Mouse (Mus musculus): ENCODE measurements around the gene Ifnb1.
"Not testable (repeated sequence)": the region's sequence is repeated elsewhere in the genome, so short reads cannot be mapped to it uniquely, and the experiment has no call there.

Gene Ifnb1

DNA sequence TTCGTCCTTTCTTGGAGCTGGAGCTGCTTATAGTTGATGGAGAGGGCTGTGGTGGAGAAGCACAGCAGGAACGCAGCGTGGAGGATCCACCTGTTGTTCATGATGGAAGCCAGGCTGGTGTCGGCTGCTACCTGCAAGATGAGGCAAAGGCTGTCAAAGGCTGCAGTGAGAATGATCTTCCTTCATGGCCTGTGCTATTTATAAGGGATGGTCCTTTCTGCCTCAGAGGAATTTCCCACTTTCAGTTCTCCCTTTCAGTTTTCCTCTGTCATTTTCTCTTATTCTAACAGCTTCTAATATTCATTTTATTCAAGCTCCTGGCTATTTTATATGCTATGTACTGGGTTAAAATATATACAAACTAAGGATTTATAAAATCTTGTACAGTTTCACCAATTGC, at the start of gene Ifnb1:
Gene Ifnb1, minus strand, starts transcription at position 101 of the 400 bp plus-strand sequence.
- no peak for DNase-seq (ENCODE audit: low read depth in 2 of 2, low spot score in 2 of 2)

DNA sequence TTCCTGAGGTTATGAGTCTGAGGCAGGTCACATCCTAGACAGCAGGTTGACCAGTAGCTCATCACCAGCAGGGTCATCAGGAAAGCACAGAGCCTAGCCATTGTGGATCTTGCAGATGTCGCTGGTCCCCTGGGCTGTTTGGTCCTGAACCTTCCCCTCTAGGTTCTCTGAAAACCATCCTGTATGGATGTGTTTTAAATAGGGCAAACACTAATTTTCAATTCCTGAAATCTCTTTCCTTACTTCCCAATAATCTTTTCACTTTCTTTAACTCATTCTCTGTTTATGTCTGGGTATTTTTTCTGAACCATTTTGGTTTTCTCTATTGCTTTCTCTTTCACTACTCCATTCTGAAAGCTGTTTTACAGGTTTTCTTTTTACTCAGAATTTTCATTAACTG, 49.1 kb upstream of the Ifnb1 start, which contains the start of gene Ifna14:
Gene Ifna14, minus strand, starts transcription at position 101 of the 400 bp plus-strand sequence.
- no peak for DNase-seq (ENCODE audit: low read depth in 2 of 2, low spot score in 2 of 2)

- no peak for DNase-seq (ENCODE audit: low read depth in 2 of 2, low spot score in 2 of 2)
These were observed 39.2 kb upstream of the Ifnb1 start for GRCm38 (mm10) chr4:88561791-88562190.

DNA sequence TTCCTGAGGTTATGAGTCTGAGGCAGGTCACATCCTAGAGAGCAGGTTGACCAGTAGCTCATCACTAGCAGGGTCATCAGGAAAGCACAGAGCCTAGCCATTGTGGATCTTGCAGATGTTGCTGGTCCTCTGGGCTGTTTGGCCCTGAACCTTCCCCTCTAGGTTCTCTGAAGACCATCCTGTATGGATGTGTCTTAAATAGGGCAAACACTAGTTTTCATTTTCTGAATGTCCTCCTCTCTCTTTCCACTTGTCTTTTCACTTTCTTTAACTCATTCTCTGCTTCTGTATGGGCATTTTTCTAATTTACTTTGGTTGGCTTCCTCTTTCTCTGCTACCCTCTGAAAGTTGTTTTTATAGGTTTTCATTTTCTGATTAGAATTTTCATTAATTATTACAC, 35.6 kb upstream of the Ifnb1 start, which contains the start of gene Ifna15:
Gene Ifna15, minus strand, starts transcription at position 101 of the 400 bp plus-strand sequence.
- DNase-seq (ENCODE audit: low read depth in 2 of 2, low spot score in 2 of 2), result not testable (repeated sequence)

DNA sequence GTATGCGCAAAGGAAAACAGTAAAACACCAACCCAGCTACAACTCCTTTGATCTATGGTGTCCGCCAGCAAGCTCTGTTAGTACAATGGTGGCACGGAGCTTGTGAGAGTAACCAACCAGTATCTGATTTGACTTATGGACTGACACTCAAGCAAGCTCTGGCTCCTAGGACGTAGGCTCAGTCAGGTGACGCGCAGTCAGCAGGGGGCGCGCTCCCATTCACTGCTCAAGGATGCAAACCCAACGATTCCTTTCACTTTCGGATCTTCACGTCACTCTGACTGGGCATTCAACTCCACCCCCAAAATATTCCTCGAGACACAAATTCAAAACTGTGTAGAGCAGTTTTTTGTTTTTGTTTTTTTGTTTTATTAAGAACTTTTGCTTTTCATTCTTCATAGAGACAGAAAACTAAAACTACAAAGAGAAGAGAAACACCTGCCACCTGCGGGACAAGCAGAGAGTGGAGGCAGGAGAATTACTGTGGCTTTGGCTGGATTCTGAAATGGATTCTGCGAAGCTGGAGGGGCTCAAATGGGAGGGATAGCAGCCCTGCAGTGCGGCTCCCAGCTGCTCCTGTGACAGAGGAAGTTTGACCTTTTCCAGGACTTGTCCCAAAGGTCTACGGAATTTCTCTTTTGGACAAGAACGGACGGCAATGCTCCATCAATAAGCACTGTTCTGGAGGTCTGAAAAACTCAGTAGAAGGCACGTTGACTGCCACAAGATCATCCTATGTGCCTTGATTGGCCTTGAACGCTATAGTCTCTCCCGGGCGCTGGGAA, 27.8 kb upstream of the Ifnb1 start:
- peak; percentile 70 to 82 for DNase-seq (ENCODE audit: low read depth in 2 of 2, low spot score in 2 of 2)

- no peak for DNase-seq (ENCODE audit: low read depth in 2 of 2, low spot score in 2 of 2)
These were observed 25.4 kb upstream of the Ifnb1 start for GRCm38 (mm10) chr4:88547986-88548385.

GRCm38 (mm10) chr4:88543649-88544234, 21.2 kb upstream of the Ifnb1 start:
- peak; percentile 3 to 44 for DNase-seq (ENCODE audit: low read depth in 2 of 2, low spot score in 2 of 2)

GRCm38 (mm10) chr4:88537328-88537727, 14.8 kb upstream of the Ifnb1 start:
- no peak for DNase-seq (ENCODE audit: low read depth in 2 of 2, low spot score in 2 of 2)

GRCm38 (mm10) chr4:88536640-88537039, 14.1 kb upstream of the Ifnb1 start:
- no peak for DNase-seq (ENCODE audit: low read depth in 2 of 2, low spot score in 2 of 2)

DNA sequence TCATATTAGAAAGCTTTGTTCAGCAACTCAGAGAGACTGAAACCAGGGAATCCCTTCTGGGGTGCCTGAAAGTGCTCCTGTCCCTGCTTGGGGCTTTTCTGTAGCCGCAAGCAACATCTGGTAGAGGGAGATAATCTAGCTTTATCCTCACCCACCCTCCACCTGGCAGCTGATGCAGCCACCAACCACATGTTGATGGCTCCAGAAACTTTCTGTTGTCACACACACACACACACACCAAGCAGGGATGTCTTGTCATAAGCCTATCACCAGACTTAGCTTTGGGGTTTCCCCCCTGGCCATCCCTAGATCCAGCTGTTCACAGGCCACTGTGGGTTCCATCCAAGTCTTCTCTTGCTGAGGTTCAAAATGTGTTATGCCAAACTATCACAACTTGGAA, 13.2 kb upstream of the Ifnb1 start:
- no peak for DNase-seq (ENCODE audit: low read depth in 2 of 2, low spot score in 2 of 2)

- no peak for DNase-seq (ENCODE audit: low read depth in 2 of 2, low spot score in 2 of 2)
These were observed 12.3 kb upstream of the Ifnb1 start for GRCm38 (mm10) chr4:88534903-88535302.

- DNase-seq (ENCODE audit: low read depth in 2 of 2, low spot score in 2 of 2), result no peak
These were observed 10.9 kb upstream of the Ifnb1 start for GRCm38 (mm10) chr4:88533499-88533898.

DNA sequence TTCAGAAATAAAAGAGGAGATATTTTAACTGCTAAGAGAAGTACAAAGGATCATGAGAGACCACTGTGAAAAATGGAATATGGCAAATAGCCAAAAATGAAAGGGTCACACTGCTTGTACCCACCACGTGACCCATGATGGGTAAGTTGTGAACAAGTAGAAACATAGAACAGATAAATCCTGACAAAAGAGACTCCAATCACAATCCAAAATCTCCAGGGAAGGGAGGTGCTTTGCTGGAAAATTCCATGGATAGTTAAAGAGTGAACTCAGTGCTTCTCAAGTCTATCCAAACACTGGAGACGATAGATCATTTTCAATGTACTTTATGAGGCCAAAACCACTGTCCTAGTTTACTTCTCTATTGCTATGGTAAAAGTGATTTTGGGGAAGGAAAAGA, 8.3 kb upstream of the Ifnb1 start:
- DNase-seq (ENCODE audit: low read depth in 2 of 2, low spot score in 2 of 2), result no peak

GRCm38 (mm10) chr4:88530271-88530670, 7.7 kb upstream of the Ifnb1 start:
- no peak for DNase-seq (ENCODE audit: low read depth in 2 of 2, low spot score in 2 of 2)

GRCm38 (mm10) chr4:88526379-88527049, 3.9 kb upstream of the Ifnb1 start:
- DNase-seq (ENCODE audit: low read depth in 2 of 2, low spot score in 2 of 2), result no peak

- DNase-seq (ENCODE audit: low read depth in 2 of 2, low spot score in 2 of 2), result no peak
These were observed 2.8 kb upstream of the Ifnb1 start for GRCm38 (mm10) chr4:88525393-88525792.

- DNase-seq (ENCODE audit: low read depth in 2 of 2, low spot score in 2 of 2), result no peak
These were observed 667 bp upstream of the Ifnb1 start for GRCm38 (mm10) chr4:88523241-88523640.

- no peak for DNase-seq (ENCODE audit: low read depth in 2 of 2, low spot score in 2 of 2)
These were observed 4.6 kb downstream of the Ifnb1 start for GRCm38 (mm10) chr4:88517957-88518356.

- DNase-seq (ENCODE audit: low read depth in 2 of 2, low spot score in 2 of 2), result no peak
These were observed 6.8 kb downstream of the Ifnb1 start for GRCm38 (mm10) chr4:88515711-88516211.

GRCm38 (mm10) chr4:88515250-88515649, 7.3 kb downstream of the Ifnb1 start:
- no peak for DNase-seq (ENCODE audit: low read depth in 2 of 2, low spot score in 2 of 2)

GRCm38 (mm10) chr4:88514403-88514802, 8.2 kb downstream of the Ifnb1 start:
- DNase-seq (ENCODE audit: low read depth in 2 of 2, low spot score in 2 of 2), result peak in 1 of 2 experiments; percentile 7

- DNase-seq (ENCODE audit: low read depth in 2 of 2, low spot score in 2 of 2), result no peak
These were observed 8.8 kb downstream of the Ifnb1 start for GRCm38 (mm10) chr4:88513743-88514142.
